Mouse (Mus musculus) lung, embryonic 14.5 days (tissue): Measurements from ENCODE around the gene Card19. TPM values are rescaled to one million over a fixed set of nuclear protein-coding genes. Genes with fewer than 3 reads are reported as not detected.

ENCODE experiments used
- ATAC-seq: fragments of 200-750 bp; cut with Nextera tagmentation; 2 replicates; pipeline ENCODE4 v1.8.0; 2017; ENCODE audit warnings: mild to moderate bottlenecking, moderate TSS enrichment, moderate library complexity; ENCODE audit not compliant: insufficient read depth
- DNase-seq: peaks from one replicate; pipeline ENCODE4 v3.0.0-alpha.2; 2015
- H3K27ac ChIP-seq: fragments of 300-500 bp; sonication (generic); 2 replicates; pipeline ENCODE4 v1.5.1; 2014; ENCODE audit warnings: low read depth, mild to moderate bottlenecking, moderate library complexity
- H3K27me3 ChIP-seq: fragments of 300-500 bp; sonication (generic); 2 replicates; pipeline ENCODE4 v1.6.1; 2014; ENCODE audit warnings: low read length, control low read depth; ENCODE audit not compliant: insufficient read depth
- H3K36me3 ChIP-seq: fragments of 300-500 bp; sonication (generic); 2 replicates; pipeline ENCODE4 v1.6.1; 2014; ENCODE audit warnings: control low read depth; ENCODE audit not compliant: insufficient read depth
- H3K4me1 ChIP-seq: fragments of 300-500 bp; sonication (generic); 2 replicates; pipeline ENCODE4 v1.6.1; 2014; ENCODE audit warnings: antibody characterized with exemption, control low read depth; ENCODE audit not compliant: insufficient read depth
- H3K4me2 ChIP-seq: fragments of 300-500 bp; sonication (generic); 2 replicates; pipeline ENCODE4 v1.6.1; 2014; ENCODE audit warnings: mild to moderate bottlenecking
- H3K4me3 ChIP-seq: fragments of 300-500 bp; sonication (generic); 2 replicates; pipeline ENCODE4 v1.5.1; 2014; ENCODE audit warnings: low read depth, low read length
- H3K9ac ChIP-seq: fragments of 300-500 bp; sonication (generic); 2 replicates; pipeline ENCODE4 v1.6.1; 2014
- H3K9me3 ChIP-seq: fragments of 300-500 bp; sonication (generic); 2 replicates; pipeline ENCODE4 v1.6.1; 2016; ENCODE audit warnings: low read depth, low read length, control low read depth
- CTCF ChIP-seq: IDR thresholded peaks from 2 replicates; pipeline ENCODE4 v1.5.1; 2016; ENCODE audit warnings: antibody characterized with exemption, low read depth
- WGBS: fragments of 180-500 bp; shearing (Covaris S2); extraction: QIAGEN DNeasy Blood & Tissue Kit; methylation state at CpG from one replicate; pipeline ENCODE4 v1.1.7; 2014; 5-methylcytosine and 5-hydroxymethylcytosine counted together
- polyA plus RNA-seq: library from polyadenylated mRNA; unstranded; fragments of >200 nt; fragmentation: Nextera tagmentation; extraction: Ambion mirVana; gene quantifications from 2 replicates; pipeline ENCODE4 v1.2.1, GENCODE M21; 2014

The Card19 gene
- polyA plus RNA-seq, 1 experiment from 2014 or later: 47.9 TPM

- no peaks in the 10 kb centered on the region for H3K9me3 ChIP-seq
- H3K36me3 ChIP-seq: no peaks in the 10 kb centered on the region
- no peaks in the 10 kb centered on the region for H3K27me3 ChIP-seq
- no peak overlapping the region for H3K9ac ChIP-seq
- WGBS: 89% methylated on average over 7 of the region's 7 CpGs
- no peaks in the 10 kb centered on the region for H3K4me1 ChIP-seq
- ATAC-seq (no peak), DNase-seq (no peak)
- no peak overlapping the region for H3K4me2 ChIP-seq
- no peak overlapping the region for H3K27ac ChIP-seq
- TF ChIP-seq CTCF: no peak
- no peak overlapping the region for H3K4me3 ChIP-seq
Observed at GRCm38 (mm10) chr13:49172335-49172734, 43.5 kb downstream of the Card19 start.

GRCm38 (mm10) chr13:49171729-49172128, 44.1 kb downstream of the Card19 start:
- Histone ChIP-seq H3K27me3 (no peaks in the 10 kb centered on the region), H3K27ac (no peak overlapping the region), H3K9me3 (no peaks in the 10 kb centered on the region), H3K9ac (no peak overlapping the region), H3K36me3 (no peaks in the 10 kb centered on the region), H3K4me3 (no peak overlapping the region), H3K4me2 (no peak overlapping the region), H3K4me1 (no peaks in the 10 kb centered on the region)
- ATAC-seq (no peak), DNase-seq (no peak)
- TF ChIP-seq CTCF: no peak
- 58% methylated on average over 1 of the region's 1 CpGs for WGBS

- Histone ChIP-seq H3K9ac (no peak overlapping the region), H3K36me3 (no peaks in the 10 kb centered on the region), H3K4me2 (no peak overlapping the region), H3K9me3 (no peaks in the 10 kb centered on the region), H3K27ac (no peak overlapping the region), H3K4me3 (no peak overlapping the region), H3K4me1 (no peaks in the 10 kb centered on the region), H3K27me3 (no peaks in the 10 kb centered on the region)
- 88% methylated on average over 11 of the region's 11 CpGs for WGBS
- ATAC-seq (no peak), DNase-seq (no peak)
- no peak for TF ChIP-seq CTCF
Observed at GRCm38 (mm10) chr13:49170623-49171022, 45.2 kb downstream of the Card19 start.

GRCm38 (mm10) chr13:49169448-49170207, 46.2 kb downstream of the Card19 start:
- Histone ChIP-seq H3K36me3 (no peaks in the 10 kb centered on the region), H3K9me3 (no peaks in the 10 kb centered on the region), H3K27me3 (no peaks in the 10 kb centered on the region), H3K4me1 (no peaks in the 10 kb centered on the region), H3K4me2 (no peak overlapping the region), H3K9ac (no peak overlapping the region), H3K27ac (no peak overlapping the region), H3K4me3 (no peak overlapping the region)
- WGBS: 13% methylated on average over 17 of the region's 17 CpGs
- TF ChIP-seq CTCF: peak; percentile 97
- peak; percentile 55; the same call in 1 of the 2 replicates for ATAC-seq
- peak; percentile 93 for DNase-seq

- Histone ChIP-seq H3K36me3 (no peaks in the 10 kb centered on the region), H3K9ac (no peak overlapping the region), H3K27ac (no peak overlapping the region), H3K4me2 (no peak overlapping the region), H3K9me3 (no peaks in the 10 kb centered on the region), H3K27me3 (no peaks in the 10 kb centered on the region), H3K4me3 (no peak overlapping the region), H3K4me1 (no peaks in the 10 kb centered on the region)
- no peak for TF ChIP-seq CTCF
- ATAC-seq (no peak), DNase-seq (peak; percentile 39)
- 56% methylated on average over 9 of the region's 9 CpGs for WGBS
Observed at GRCm38 (mm10) chr13:49167081-49167480, 48.8 kb downstream of the Card19 start.

- no peak overlapping the region for H3K4me3 ChIP-seq
- H3K9ac ChIP-seq: no peak overlapping the region
- TF ChIP-seq CTCF: no peak
- 44% methylated on average over 7 of the region's 7 CpGs for WGBS
- H3K27me3 ChIP-seq: no peaks in the 10 kb centered on the region
- H3K36me3 ChIP-seq: no peaks in the 10 kb centered on the region
- no peak for DNase-seq
- no peaks in the 10 kb centered on the region for H3K4me1 ChIP-seq
- no peak overlapping the region for H3K27ac ChIP-seq
- no peaks in the 10 kb centered on the region for H3K9me3 ChIP-seq
- no peak overlapping the region for H3K4me2 ChIP-seq
- ATAC-seq: no peak
Observed at GRCm38 (mm10) chr13:49163645-49164044, 52.2 kb downstream of the Card19 start.

- WGBS: 60% methylated on average over 4 of the region's 4 CpGs
- no peaks in the 10 kb centered on the region for H3K9me3 ChIP-seq
- TF ChIP-seq CTCF: no peak
- H3K4me1 ChIP-seq: no peaks in the 10 kb centered on the region
- DNase-seq: no peak
- no peaks in the 10 kb centered on the region for H3K27me3 ChIP-seq
- ATAC-seq: no peak
- H3K36me3 ChIP-seq: no peaks in the 10 kb centered on the region
- no peak overlapping the region for H3K4me2 ChIP-seq
- H3K4me3 ChIP-seq: no peak overlapping the region
- no peak overlapping the region for H3K9ac ChIP-seq
- H3K27ac ChIP-seq: no peak overlapping the region
Observed at GRCm38 (mm10) chr13:49162722-49163121, 53.1 kb downstream of the Card19 start.
